Mouse (Mus musculus) heart, embryonic 14.5 days (tissue): Measurements from ENCODE around the gene Npsr1. TPM values are rescaled to one million over a fixed set of nuclear protein-coding genes. Genes with fewer than 3 reads are reported as not detected.

Experiments used
- ATAC-seq: fragments of 200-750 bp; cut with Nextera tagmentation; 2 replicates; pipeline ENCODE4 v1.8.0; 2017; ENCODE audit warnings: low read depth, moderate TSS enrichment; ENCODE audit not compliant: insufficient number of reproducible peaks, insufficient read depth, low FRiP score
- H3K27ac ChIP-seq, 2 experiments: fragments of 200-500 bp in 1 of 2; fragments of 300-500 bp in 1 of 2; sonication (generic) in 1 of 2; replicated peaks in 1 of 2; 2 replicates each; pipeline ENCODE4 v1.5.1; 2012 to 2014; ENCODE audit warnings: low read depth in 2 of 2, low read length in 2 of 2, control low read depth in 1 of 2, mild to moderate bottlenecking in 1 of 2, mixed read lengths in 1 of 2; ENCODE audit not compliant: control insufficient read depth in 1 of 2, insufficient read depth in 1 of 2
- H3K27me3 ChIP-seq: fragments of 300-500 bp; sonication (generic); 2 replicates; pipeline ENCODE4 v1.6.1; 2014; ENCODE audit warnings: mild to moderate bottlenecking, low read length, control low read depth; ENCODE audit not compliant: control insufficient read depth, insufficient read depth
- H3K36me3 ChIP-seq: fragments of 300-500 bp; sonication (generic); 2 replicates; pipeline ENCODE4 v1.6.1; 2014; ENCODE audit warnings: mild to moderate bottlenecking, control low read depth, low read length, mixed read lengths; ENCODE audit not compliant: control insufficient read depth, insufficient read depth
- H3K4me1 ChIP-seq, 2 experiments: fragments of 200-500 bp in 1 of 2; fragments of 300-500 bp in 1 of 2; sonication (generic) in 1 of 2; 2 replicates each; pipeline ENCODE4 v1.6.1; 2012 to 2014; ENCODE audit warnings: low read length in 2 of 2, control low read depth in 1 of 2, mixed read lengths in 1 of 2; ENCODE audit not compliant: control insufficient read depth in 2 of 2, insufficient read depth in 2 of 2
- H3K4me2 ChIP-seq: fragments of 300-500 bp; sonication (generic); 2 replicates; pipeline ENCODE4 v1.6.1; 2014; ENCODE audit warnings: mild to moderate bottlenecking, low read length
- H3K4me3 ChIP-seq, 2 experiments: fragments of 200-500 bp in 1 of 2; fragments of 300-500 bp in 1 of 2; sonication (generic) in 1 of 2; 2 replicates each; pipeline ENCODE4 v1.5.1; 2012 to 2014; ENCODE audit warnings: low read length in 2 of 2, mild to moderate bottlenecking in 2 of 2, control low read depth in 1 of 2, low read depth in 1 of 2, moderate library complexity in 1 of 2; ENCODE audit not compliant: control insufficient read depth in 1 of 2, insufficient read depth in 1 of 2
- H3K9ac ChIP-seq: fragments of 300-500 bp; sonication (generic); 2 replicates; pipeline ENCODE4 v1.6.1; 2014; ENCODE audit warnings: mild to moderate bottlenecking, low read length
- H3K9me3 ChIP-seq: fragments of 300-500 bp; sonication (generic); 2 replicates; pipeline ENCODE4 v1.6.1; 2016; ENCODE audit warnings: low read length, control low read depth; ENCODE audit not compliant: control insufficient read depth
- WGBS: fragments of 180-500 bp; shearing (Covaris S2); extraction: QIAGEN DNeasy Blood & Tissue Kit; methylation state at CpG from one replicate; pipeline ENCODE4 v1.1.7; 2014; 5-methylcytosine and 5-hydroxymethylcytosine counted together
- polyA plus RNA-seq: library from polyadenylated mRNA; unstranded; fragments of >200 nt; fragmentation: Nextera tagmentation; extraction: Ambion mirVana; gene quantifications from 2 replicates; pipeline ENCODE4 v1.2.1, GENCODE M21; 2014

Npsr1 gene
- polyA plus RNA-seq, result not detected in 2 replicates

DNA sequence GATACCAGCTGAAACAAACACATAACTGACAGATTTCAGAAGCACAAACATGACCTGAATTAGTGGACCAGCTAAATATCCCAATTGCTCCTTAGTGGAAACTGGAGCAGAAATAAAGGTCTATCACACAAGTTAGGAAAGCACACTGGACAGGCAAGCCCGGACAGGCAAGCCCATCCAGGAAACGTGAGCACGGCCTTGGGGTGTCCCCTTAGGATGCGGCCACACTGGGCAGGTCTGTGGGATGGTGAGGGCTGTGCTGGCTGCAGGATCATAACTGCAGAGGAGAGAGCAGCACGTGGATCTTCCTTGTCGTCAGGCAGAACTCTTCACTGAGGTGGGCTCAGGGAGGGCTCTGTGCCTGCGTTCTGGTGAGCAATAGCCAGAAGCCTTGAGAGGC is at the start of gene Npsr1:
TSS of gene Npsr1 (plus strand) at position 301 of the 400 bp plus-strand sequence.
- 69% methylated on average over 7 of the region's 7 CpGs for WGBS
- no peaks in the 10 kb centered on the region for H3K9me3 ChIP-seq
- H3K4me1 ChIP-seq, result no peaks in the 10 kb centered on the region
- no peak for ATAC-seq
- H3K9ac ChIP-seq, result no peak within 1 kb of the TSS
- H3K27me3 ChIP-seq, result no peaks in the 10 kb centered on the region
- H3K27ac ChIP-seq, result no peak within 1 kb of the TSS
- no peak within 1 kb of the TSS for H3K4me3 ChIP-seq
- no peak within 1 kb of the TSS for H3K4me2 ChIP-seq
- no peaks in the 10 kb centered on the region for H3K36me3 ChIP-seq

- ATAC-seq, result no peak
- H3K27ac ChIP-seq, result no peak overlapping the region
- no peaks in the 10 kb centered on the region for H3K4me1 ChIP-seq
- no peak overlapping the region for H3K4me2 ChIP-seq
- no peak overlapping the region for H3K4me3 ChIP-seq
- H3K9me3 ChIP-seq, result no peaks in the 10 kb centered on the region
- no peaks in the 10 kb centered on the region for H3K27me3 ChIP-seq
- no peaks in the 10 kb centered on the region for H3K36me3 ChIP-seq
- H3K9ac ChIP-seq, result no peak overlapping the region
Measured at GRCm38 (mm10) chr9:24051538-24051937, 46.3 kb upstream of the Npsr1 start.

- H3K36me3 ChIP-seq, result no peaks in the 10 kb centered on the region
- no peak overlapping the region for H3K4me2 ChIP-seq
Measured at GRCm38 (mm10) chr9:24063251-24063650, 34.5 kb upstream of the Npsr1 start.

GRCm38 (mm10) chr9:24071664-24072063 is 26.1 kb upstream of the Npsr1 start:
- WGBS, result 86% methylated on average over 1 of the region's 1 CpGs
- ATAC-seq, result no peak

More at GRCm38 (mm10) chr9:24063251-24063650, 34.5 kb upstream of the Npsr1 start:
- Histone ChIP-seq H3K27me3 (no peaks in the 10 kb centered on the region), H3K4me3 (no peak overlapping the region), H3K27ac (no peak overlapping the region), H3K9ac (no peak overlapping the region), H3K9me3 (no peaks in the 10 kb centered on the region), H3K4me1 (no peaks in the 10 kb centered on the region)
- no peak for ATAC-seq

DNA sequence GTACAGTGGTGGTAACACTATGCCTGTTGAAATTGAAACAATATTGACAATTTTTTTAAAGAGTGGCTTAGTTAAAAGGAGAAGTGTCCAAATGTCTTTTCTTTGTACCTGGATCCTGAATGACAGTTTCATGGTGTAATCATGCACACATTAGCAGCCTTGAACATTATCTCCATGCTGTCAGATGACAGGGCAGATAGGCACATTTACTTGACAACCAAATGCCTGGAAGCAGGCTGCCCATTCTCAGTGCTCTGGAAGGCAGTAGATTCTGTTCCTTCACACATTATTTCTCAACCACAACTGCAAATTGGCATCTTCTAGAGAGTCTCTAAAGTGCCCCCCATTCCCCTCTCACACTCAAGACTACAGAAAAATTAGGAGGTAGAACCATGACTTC is 20.2 kb upstream of the Npsr1 start:
- H3K9ac ChIP-seq, result no peak overlapping the region
- H3K4me3 ChIP-seq, result no peak overlapping the region
- no peak for ATAC-seq
- H3K4me1 ChIP-seq, result no peaks in the 10 kb centered on the region
- no peaks in the 10 kb centered on the region for H3K27me3 ChIP-seq
- H3K36me3 ChIP-seq, result no peaks in the 10 kb centered on the region
- H3K27ac ChIP-seq, result no peak overlapping the region
- no peak overlapping the region for H3K4me2 ChIP-seq
- H3K9me3 ChIP-seq, result no peaks in the 10 kb centered on the region

More at GRCm38 (mm10) chr9:24071664-24072063, 26.1 kb upstream of the Npsr1 start:
- Histone ChIP-seq H3K9me3 (no peaks in the 10 kb centered on the region), H3K4me2 (no peak overlapping the region), H3K27ac (no peak overlapping the region), H3K4me3 (no peak overlapping the region), H3K9ac (no peak overlapping the region), H3K4me1 (no peaks in the 10 kb centered on the region), H3K36me3 (no peaks in the 10 kb centered on the region), H3K27me3 (no peaks in the 10 kb centered on the region)

- Histone ChIP-seq H3K9me3 (no peaks in the 10 kb centered on the region), H3K27ac (no peak overlapping the region), H3K4me2 (no peak overlapping the region), H3K36me3 (no peaks in the 10 kb centered on the region), H3K4me1 (no peaks in the 10 kb centered on the region), H3K9ac (no peak overlapping the region), H3K27me3 (no peaks in the 10 kb centered on the region), H3K4me3 (no peak overlapping the region)
- no peak for ATAC-seq
Measured at GRCm38 (mm10) chr9:24091875-24092274, 5.9 kb upstream of the Npsr1 start.

- H3K4me1 ChIP-seq, result no peaks in the 10 kb centered on the region
- no peaks in the 10 kb centered on the region for H3K9me3 ChIP-seq
Measured at GRCm38 (mm10) chr9:24098526-24098925, 730 bp downstream of the Npsr1 start.

DNA sequence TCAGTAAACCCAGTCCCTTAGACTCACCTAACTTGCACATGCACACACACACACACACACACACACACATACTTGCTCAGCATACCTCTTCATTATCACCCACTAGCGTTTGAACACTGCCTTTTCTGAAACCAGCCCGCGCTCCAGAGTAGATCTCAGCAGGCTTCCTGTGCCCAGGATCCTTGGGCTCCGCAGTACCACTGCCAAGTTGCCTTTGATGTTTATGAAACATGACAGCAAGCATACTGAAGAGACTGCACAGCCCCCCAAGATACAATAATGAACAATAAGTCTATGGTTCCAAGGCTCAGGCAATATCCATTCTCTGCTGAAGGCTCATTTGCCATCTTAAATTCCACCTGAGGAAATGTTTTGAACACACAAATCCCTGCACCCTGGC is 1.8 kb downstream of the Npsr1 start:
- Histone ChIP-seq H3K27ac (no peak overlapping the region), H3K4me2 (no peak overlapping the region), H3K9me3 (no peaks in the 10 kb centered on the region), H3K36me3 (no peaks in the 10 kb centered on the region), H3K27me3 (no peaks in the 10 kb centered on the region), H3K4me1 (no peaks in the 10 kb centered on the region), H3K4me3 (no peak overlapping the region), H3K9ac (no peak overlapping the region)
- 73% methylated on average over 4 of the region's 4 CpGs for WGBS
- no peak for ATAC-seq

More at GRCm38 (mm10) chr9:24098526-24098925, 730 bp downstream of the Npsr1 start:
- no peak overlapping the region for H3K4me3 ChIP-seq
- no peak overlapping the region for H3K9ac ChIP-seq
- 72% methylated on average over 2 of the region's 2 CpGs for WGBS
- no peak overlapping the region for H3K27ac ChIP-seq
- no peak overlapping the region for H3K4me2 ChIP-seq
- H3K36me3 ChIP-seq, result no peaks in the 10 kb centered on the region
- ATAC-seq, result no peak
- H3K27me3 ChIP-seq, result no peaks in the 10 kb centered on the region
